Mouse (Mus musculus) spleen, adult 18-20 months (tissue): Measurements from ENCODE around the gene Rps4x.

ENCODE experiments used
- DNase-seq, 2 experiments: peaks; one replicate each; pipeline ENCODE4 v3.0.0; 2022; ENCODE audit warnings: mixed read lengths in 2 of 2

Gene Rps4x

GRCm38 (mm10) chrX:102188712-102189497 is at the start of gene Rps4x:
TSS of gene Rps4x (minus strand) at chrX:102189394.
- DNase-seq: peak; percentile 71 to 75

GRCm38 (mm10) chrX:102219126-102219525 is 29.9 kb upstream of the Rps4x start:
- DNase-seq: peak in 1 of 2 experiments; percentile 29

- peak in 1 of 2 experiments; percentile 34 for DNase-seq
Observed at GRCm38 (mm10) chrX:102215356-102215755, 26.2 kb upstream of the Rps4x start.

GRCm38 (mm10) chrX:102190840-102191239 is 1.6 kb upstream of the Rps4x start:
- DNase-seq: no peak

GRCm38 (mm10) chrX:102189581-102189980 is 387 bp upstream of the Rps4x start:
- no peak for DNase-seq

GRCm38 (mm10) chrX:102187023-102187699 is 2.0 kb downstream of the Rps4x start:
- DNase-seq: no peak

GRCm38 (mm10) chrX:102182575-102182974 is 6.6 kb downstream of the Rps4x start:
- DNase-seq: no peak

- no peak for DNase-seq
Observed at GRCm38 (mm10) chrX:102175538-102176287, 13.5 kb downstream of the Rps4x start.

- DNase-seq: no peak
Observed at GRCm38 (mm10) chrX:102170900-102171299, 18.3 kb downstream of the Rps4x start.

GRCm38 (mm10) chrX:102170135-102170534 is 19.1 kb downstream of the Rps4x start:
- DNase-seq: no peak

GRCm38 (mm10) chrX:102169724-102170123 is 19.5 kb downstream of the Rps4x start:
- no peak for DNase-seq

- no peak for DNase-seq
Observed at GRCm38 (mm10) chrX:102166986-102167385, 22.2 kb downstream of the Rps4x start.

- no peak for DNase-seq
Observed at GRCm38 (mm10) chrX:102166521-102166920, 22.7 kb downstream of the Rps4x start.

- no peak for DNase-seq
Observed at GRCm38 (mm10) chrX:102163529-102163928, 25.7 kb downstream of the Rps4x start.

- no peak for DNase-seq
Observed at GRCm38 (mm10) chrX:102163096-102163495, 26.1 kb downstream of the Rps4x start.

GRCm38 (mm10) chrX:102160528-102160927 is 28.7 kb downstream of the Rps4x start:
- DNase-seq: no peak

- peak; percentile 8 to 30 for DNase-seq
Observed at GRCm38 (mm10) chrX:102159778-102160177, 29.4 kb downstream of the Rps4x start.

- no peak for DNase-seq
Observed at GRCm38 (mm10) chrX:102157423-102157791, 31.8 kb downstream of the Rps4x start.

GRCm38 (mm10) chrX:102156618-102157422 is 32.4 kb downstream of the Rps4x start, which contains the start of gene Ercc6l:
TSS of gene Ercc6l (minus strand) at chrX:102157091.
- DNase-seq: peak; percentile 81 to 84

GRCm38 (mm10) chrX:102141157-102141556 is 48.0 kb downstream of the Rps4x start:
- DNase-seq: no peak
